Mouse (Mus musculus): Measurements from ENCODE around the gene Cul5. TPM values are rescaled to one million over a fixed set of nuclear protein-coding genes. Genes with fewer than 3 reads are reported as not detected.
A peak's percentile ranks its signal among the peaks of the same experiment; 100 is the strongest.

Gene Cul5
- polyA plus RNA-seq, 1 experiment = 7.6 TPM

DNA sequence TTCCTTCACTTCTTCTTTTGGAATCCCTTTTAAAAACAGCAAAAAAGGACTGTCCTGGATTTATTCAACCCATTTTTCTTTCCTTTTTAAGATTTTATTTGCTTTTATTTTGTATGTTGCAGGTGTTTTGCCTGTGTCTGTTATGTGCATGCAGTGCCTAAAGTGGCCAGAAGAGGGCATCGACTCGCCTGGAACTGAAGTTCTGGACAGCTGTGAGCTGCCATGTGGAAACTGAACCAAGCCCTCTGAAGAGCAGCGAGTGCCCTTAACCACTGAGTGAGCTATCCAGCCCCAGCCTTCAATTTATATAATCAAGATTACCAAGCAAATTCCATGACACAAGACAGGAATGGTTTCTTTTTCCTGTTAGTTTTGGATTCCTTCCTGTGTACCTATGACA, 75.0 kb downstream of the Cul5 start:
- Histone ChIP-seq H3K27ac (ENCODE audit: control insufficient read depth, insufficient read depth, low read depth, low read length) (no peak overlapping the region), H3K27me3 (ENCODE audit: control insufficient read depth, insufficient read depth, low read length) (no peaks in the 10 kb centered on the region), H3K4me1 (ENCODE audit: control insufficient read depth, insufficient read depth, low read length) (no peaks in the 10 kb centered on the region), H3K36me3 (ENCODE audit: control insufficient read depth, insufficient read depth, low read length) (no peaks in the 10 kb centered on the region; the same call in 1 of the 2 replicates), H3K4me3 (ENCODE audit: control insufficient read depth, low read depth, low read length) (no peak overlapping the region)
- TF ChIP-seq CTCF (IDR thresholded peaks at IDR 0.05; ENCODE audit: control insufficient read depth, insufficient read depth, insufficient replicate concordance, low read depth, low read length) (peak; percentile 84), POLR2A (IDR thresholded peaks at IDR 0.05; ENCODE audit: control insufficient read depth, low read depth, low read length) (no peak)

GRCm38 (mm10) chr9:53581870-53582269, 87.9 kb downstream of the Cul5 start:
- TF ChIP-seq POLR2A (IDR thresholded peaks at IDR 0.05; ENCODE audit: control insufficient read depth, low read depth, low read length) (no peak), CTCF (IDR thresholded peaks at IDR 0.05; ENCODE audit: control insufficient read depth, insufficient read depth, insufficient replicate concordance, low read depth, low read length) (no peak)
- H3K27ac ChIP-seq (ENCODE audit: control insufficient read depth, insufficient read depth, low read depth, low read length) = no peak overlapping the region
- peaks cover 1% of the 10 kb centered on the region; the same call in 1 of the 2 replicates for H3K36me3 ChIP-seq (ENCODE audit: control insufficient read depth, insufficient read depth, low read length)
- no peak overlapping the region for H3K4me3 ChIP-seq (ENCODE audit: control insufficient read depth, low read depth, low read length)
- H3K4me1 ChIP-seq (ENCODE audit: control insufficient read depth, insufficient read depth, low read length) = no peaks in the 10 kb centered on the region
- no peaks in the 10 kb centered on the region for H3K27me3 ChIP-seq (ENCODE audit: control insufficient read depth, insufficient read depth, low read length)

GRCm38 (mm10) chr9:53575721-53576120, 94.1 kb downstream of the Cul5 start:
- no peaks in the 10 kb centered on the region for H3K4me1 ChIP-seq (ENCODE audit: control insufficient read depth, insufficient read depth, low read length)
- no peaks in the 10 kb centered on the region for H3K27me3 ChIP-seq (ENCODE audit: control insufficient read depth, insufficient read depth, low read length)
- no peak overlapping the region for H3K27ac ChIP-seq (ENCODE audit: control insufficient read depth, insufficient read depth, low read depth, low read length)
- H3K36me3 ChIP-seq (ENCODE audit: control insufficient read depth, insufficient read depth, low read length) = peaks cover 2% of the 10 kb centered on the region; the same call in 1 of the 2 replicates
- TF ChIP-seq CTCF (IDR thresholded peaks at IDR 0.05; ENCODE audit: control insufficient read depth, insufficient read depth, insufficient replicate concordance, low read depth, low read length) = no peak
- no peak for TF ChIP-seq POLR2A (IDR thresholded peaks at IDR 0.05; ENCODE audit: control insufficient read depth, low read depth, low read length)
- no peak overlapping the region for H3K4me3 ChIP-seq (ENCODE audit: control insufficient read depth, low read depth, low read length)

DNA sequence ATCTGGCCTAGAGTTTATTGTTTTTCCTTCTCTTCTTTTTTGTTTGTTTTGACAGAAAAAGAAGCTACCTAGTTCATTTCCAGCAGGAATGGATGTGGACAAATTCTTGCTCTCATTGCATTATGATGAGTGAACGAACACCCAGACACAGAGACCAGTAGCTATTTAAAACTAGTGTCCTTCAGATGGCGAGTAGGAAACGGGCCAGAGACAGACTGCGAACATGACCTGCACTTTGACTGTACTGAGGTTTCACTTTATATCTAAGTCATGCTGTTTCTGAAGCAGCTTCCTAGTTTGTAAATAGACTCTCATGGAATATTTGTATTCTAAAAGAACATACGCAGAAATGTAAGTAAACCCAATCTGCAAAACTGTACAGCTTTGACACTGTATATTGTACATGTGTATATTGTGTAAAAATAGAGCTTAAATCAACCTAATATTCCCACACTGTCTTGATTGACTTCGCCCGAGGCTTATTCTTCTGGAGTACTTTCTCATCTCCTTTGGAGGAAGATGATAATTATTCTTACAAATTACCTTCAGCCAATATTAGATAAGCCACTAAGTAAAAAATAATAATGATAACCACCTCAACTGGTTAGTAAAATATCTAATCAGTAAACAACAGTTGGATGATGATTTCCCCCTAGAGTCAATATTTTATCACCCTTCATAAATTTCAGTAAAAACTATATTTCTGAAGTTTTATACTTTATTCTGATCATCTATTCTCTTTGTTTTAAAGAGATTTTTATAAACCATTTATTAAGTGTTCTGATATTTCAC, 97.1 kb downstream of the Cul5 start:
- TF ChIP-seq POLR2A (IDR thresholded peaks at IDR 0.05; ENCODE audit: control insufficient read depth, low read depth, low read length) = no peak
- no peak for TF ChIP-seq CTCF (IDR thresholded peaks at IDR 0.05; ENCODE audit: control insufficient read depth, insufficient read depth, insufficient replicate concordance, low read depth, low read length)
- peaks cover 6% of the 10 kb centered on the region; the same call in 1 of the 2 replicates for H3K36me3 ChIP-seq (ENCODE audit: control insufficient read depth, insufficient read depth, low read length)
- no peak overlapping the region for H3K4me3 ChIP-seq (ENCODE audit: control insufficient read depth, low read depth, low read length)

GRCm38 (mm10) chr9:53570662-53571061, 99.2 kb downstream of the Cul5 start:
- Histone ChIP-seq H3K4me3 (ENCODE audit: control insufficient read depth, low read depth, low read length) (no peak overlapping the region), H3K36me3 (ENCODE audit: control insufficient read depth, insufficient read depth, low read length) (peaks cover 8% of the 10 kb centered on the region), H3K4me1 (ENCODE audit: control insufficient read depth, insufficient read depth, low read length) (no peaks in the 10 kb centered on the region), H3K27ac (ENCODE audit: control insufficient read depth, insufficient read depth, low read depth, low read length) (no peak overlapping the region), H3K27me3 (ENCODE audit: control insufficient read depth, insufficient read depth, low read length) (no peaks in the 10 kb centered on the region)
- no peak for TF ChIP-seq CTCF (IDR thresholded peaks at IDR 0.05; ENCODE audit: control insufficient read depth, insufficient read depth, insufficient replicate concordance, low read depth, low read length)

More for the DNA sequence above, 97.1 kb downstream of the Cul5 start:
- H3K27me3 ChIP-seq (ENCODE audit: control insufficient read depth, insufficient read depth, low read length) = no peaks in the 10 kb centered on the region
- H3K27ac ChIP-seq (ENCODE audit: control insufficient read depth, insufficient read depth, low read depth, low read length) = no peak overlapping the region
- no peaks in the 10 kb centered on the region for H3K4me1 ChIP-seq (ENCODE audit: control insufficient read depth, insufficient read depth, low read length)

Other genes starting within 250 kb of the Cul5 start
- gene Atm, start 133.3 kb downstream of the Cul5 start, polyA plus RNA-seq (2012; rRNA removed) = 1.7 and 1.9 TPM in 2 replicates
- gene Npat, start 133.0 kb downstream of the Cul5 start, polyA plus RNA-seq (2012; rRNA removed) = 4.0 and 4.5 TPM in 2 replicates
- 8.5 and 11.1 TPM in 2 replicates for gene Acat1, start 59.6 kb downstream of the Cul5 start, polyA plus RNA-seq (2012; rRNA removed)
- 0.05 and 0.14 TPM in 2 replicates for gene Rab39, start 36.2 kb upstream of the Cul5 start, polyA plus RNA-seq (2012; rRNA removed)
- gene Slc35f2, start 101.5 kb upstream of the Cul5 start, polyA plus RNA-seq (2012; rRNA removed) = 13.9 and 17.9 TPM in 2 replicates
- 0.47 and 0.67 TPM in 2 replicates for gene Sln, start 180.2 kb upstream of the Cul5 start, polyA plus RNA-seq (2012; rRNA removed)

All from testis, adult 2 months (tissue).